Comparison of ENCODE assay signal across 11 mouse cellular contexts in the genomic region with DNA sequence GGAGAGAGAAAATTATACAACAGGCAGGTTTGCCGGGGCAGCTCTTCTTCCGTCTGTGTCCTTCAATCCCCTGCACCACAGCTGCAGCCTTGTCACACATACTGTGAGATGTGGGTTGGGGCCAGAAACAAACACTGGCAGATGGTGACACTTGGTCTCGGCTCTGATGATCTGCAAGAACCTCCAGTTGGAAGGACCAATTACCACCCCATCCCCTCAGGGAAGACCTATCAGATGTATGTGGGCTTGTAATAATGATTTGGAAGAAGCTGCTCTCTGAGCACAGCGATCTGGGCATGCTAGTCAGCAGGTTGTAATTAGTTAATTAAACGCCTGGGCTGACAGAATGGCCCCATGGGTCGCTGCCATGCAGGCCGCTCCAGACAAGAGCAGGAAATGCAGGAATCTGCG. TPM values are rescaled to one million over a fixed set of nuclear protein-coding genes. Genes with fewer than 3 reads are reported as not detected.
DNase-seq lines count a peak whose midpoint lies in the region; ATAC-seq and TF ChIP-seq lines count a peak whose summit lies in the region.
"Had no signal": no experiment of that assay in that cellular context is flagged by ENCODE, and none has a peak within 500 bp of the region (broad histone marks: within the 10 kb centered on the region; RNA-seq: fewer than 3 reads in every experiment).

No protein-coding gene starts in this region.

- no peak for TF ChIP-seq CTCF in midbrain, postnatal 0 days (IDR thresholded peaks at IDR 0.05)
- TF ChIP-seq CTCF in lung, postnatal 0 days (IDR thresholded peaks at IDR 0.05), result no peak

- 0 out of 2 replicates have a peak overlapping the region, but pooled peaks have one; percentile 21 for H3K27ac ChIP-seq in embryonic facial prominence, embryonic 14.5 days (replicated peaks; ENCODE audit: low read depth, low read length)
- H3K27ac ChIP-seq in hindbrain, embryonic 16.5 days (ENCODE audit: low read depth, low read length), result peak overlapping the region; percentile 41; the same call in 1 of the 2 replicates
- no peak overlapping the region for H3K27ac ChIP-seq in midbrain, postnatal 0 days (ENCODE audit: low read depth, low read length)
- H3K27ac ChIP-seq in lung, postnatal 0 days (ENCODE audit: low read length), result no peak overlapping the region

- no peaks in the 10 kb centered on the region for H3K27me3 ChIP-seq in embryonic facial prominence, embryonic 14.5 days (replicated peaks; ENCODE audit: control insufficient read depth, insufficient read depth, low read length)
- H3K27me3 ChIP-seq in hindbrain, embryonic 16.5 days (replicated peaks; ENCODE audit: control insufficient read depth, insufficient read depth, low read length), result no peaks in the 10 kb centered on the region
- no peaks in the 10 kb centered on the region for H3K27me3 ChIP-seq in midbrain, postnatal 0 days (ENCODE audit: insufficient read depth, low read length)
- H3K27me3 ChIP-seq in lung, postnatal 0 days (replicated peaks; ENCODE audit: insufficient read depth, low read length), result no peaks in the 10 kb centered on the region

- TF ChIP-seq EP300 in lung, postnatal 0 days (IDR thresholded peaks at IDR 0.05), result no peak

- H3K36me3 ChIP-seq in embryonic facial prominence, embryonic 14.5 days (ENCODE audit: control insufficient read depth, insufficient read depth, low read length), result no peaks in the 10 kb centered on the region
- no peaks in the 10 kb centered on the region for H3K36me3 ChIP-seq in hindbrain, embryonic 16.5 days (ENCODE audit: control insufficient read depth, insufficient read depth, low read length)
- H3K36me3 ChIP-seq in midbrain, postnatal 0 days (ENCODE audit: insufficient read depth, low read length), result no peaks in the 10 kb centered on the region
- no peaks in the 10 kb centered on the region for H3K36me3 ChIP-seq in lung, postnatal 0 days (ENCODE audit: insufficient read depth, low read length)

- no peak overlapping the region for H3K4me3 ChIP-seq in embryonic facial prominence, embryonic 14.5 days (ENCODE audit: low read depth, low read length)
- no peak overlapping the region for H3K4me3 ChIP-seq in hindbrain, embryonic 16.5 days (ENCODE audit: low read length)
- no peak overlapping the region for H3K4me3 ChIP-seq in midbrain, postnatal 0 days (ENCODE audit: low read depth, low read length)
- H3K4me3 ChIP-seq in lung, postnatal 0 days (ENCODE audit: low read depth, low read length), result no peak overlapping the region

- peak overlapping the region; percentile 34; the same call in 1 of the 2 replicates for H3K9ac ChIP-seq in embryonic facial prominence, embryonic 14.5 days (ENCODE audit: low read depth, low read length)
- H3K9ac ChIP-seq in hindbrain, embryonic 16.5 days (ENCODE audit: low read depth, low read length), result no peak overlapping the region
- H3K9ac ChIP-seq in midbrain, postnatal 0 days (replicated peaks; ENCODE audit: low read length, poor library complexity, severe bottlenecking), result no peak overlapping the region
- H3K9ac ChIP-seq in lung, postnatal 0 days (replicated peaks; ENCODE audit: low read depth), result no peak overlapping the region

- ATAC-seq in embryonic facial prominence, embryonic 14.5 days (ENCODE audit: low read depth), result peak; percentile 76
- ATAC-seq in hindbrain, embryonic 16.5 days, result peak; percentile 88
- ATAC-seq in midbrain, postnatal 0 days (ENCODE audit: low FRiP score), result peak; percentile 81
- ATAC-seq in lung, postnatal 0 days, result no peak
- ATAC-seq in erythroblast, adult 5-6 weeks (replicated peaks; ENCODE audit: low FRiP score, poor library complexity, severe bottlenecking), result no peak

- no peaks in the 10 kb centered on the region for H3K9me3 ChIP-seq in embryonic facial prominence, embryonic 14.5 days (ENCODE audit: control insufficient read depth, low read length)
- no peaks in the 10 kb centered on the region for H3K9me3 ChIP-seq in hindbrain, embryonic 16.5 days (ENCODE audit: control insufficient read depth, low read length)
- H3K9me3 ChIP-seq in midbrain, postnatal 0 days (ENCODE audit: low read length), result no peaks in the 10 kb centered on the region
- no peaks in the 10 kb centered on the region for H3K9me3 ChIP-seq in lung, postnatal 0 days (ENCODE audit: low read length)

- 13% methylated on average over 8 of the region's 8 CpGs for WGBS in embryonic facial prominence, embryonic 14.5 days
- 10% methylated on average over 8 of the region's 8 CpGs for WGBS in hindbrain, embryonic 16.5 days
- 21% methylated on average over 8 of the region's 8 CpGs for WGBS in midbrain, postnatal 0 days
- 44% methylated on average over 8 of the region's 8 CpGs for WGBS in lung, postnatal 0 days

- DNase-seq in cerebellum, adult 9-10 months, result peak; percentile 43
- peak; percentile 67 for DNase-seq in embryonic facial prominence, embryonic 14.5 days (ENCODE audit: low spot score)
- DNase-seq in midbrain, postnatal 0 days (ENCODE audit: low spot score), result peak; percentile 92
- DNase-seq in lung, postnatal 0 days (ENCODE audit: low spot score), result no peak
- no peak for DNase-seq in adrenal gland, postnatal 10 days
- no peak for DNase-seq in spleen, adult 12 weeks (ENCODE audit: low spot score)

- H3K4me2 ChIP-seq in embryonic facial prominence, embryonic 14.5 days (ENCODE audit: low read depth, low read length), result 0 out of 2 replicates have a peak overlapping the region, but pooled peaks have one; percentile 12
- H3K4me2 ChIP-seq in hindbrain, embryonic 16.5 days (ENCODE audit: low read length), result no peak overlapping the region; the same call in 1 of the 2 replicates
- H3K4me2 ChIP-seq in midbrain, postnatal 0 days (ENCODE audit: low read depth, low read length, poor library complexity, severe bottlenecking), result no peak overlapping the region
- H3K4me2 ChIP-seq in lung, postnatal 0 days (replicated peaks; ENCODE audit: low read depth, low read length), result no peak overlapping the region

- peaks cover 11% of the 10 kb centered on the region for H3K4me1 ChIP-seq in embryonic facial prominence, embryonic 14.5 days (ENCODE audit: control insufficient read depth, insufficient read depth, low read length)
- peaks cover 12% of the 10 kb centered on the region for H3K4me1 ChIP-seq in hindbrain, embryonic 16.5 days (ENCODE audit: control insufficient read depth, insufficient read depth, low read depth, low read length)
- H3K4me1 ChIP-seq in midbrain, postnatal 0 days (ENCODE audit: insufficient read depth, low read length), result no peaks in the 10 kb centered on the region
- H3K4me1 ChIP-seq in lung, postnatal 0 days (ENCODE audit: insufficient read depth, low read depth, low read length), result no peaks in the 10 kb centered on the region

RNA-seq across cellular contexts. Expression of gene Gm3448, which starts 47.3 kb away (rescaled TPM):
- polyA plus RNA-seq in embryonic facial prominence, embryonic 14.5 days (2014; fragmentation: Nextera tagmentation; extraction: Ambion mirVana), result 2.4 and 2.8 TPM in 2 replicates
- 3.1 and 3.7 TPM in 2 replicates for polyA plus RNA-seq in hindbrain, embryonic 16.5 days (2015; fragmentation: Nextera tagmentation; extraction: Ambion mirVana)
- 0.99 and 5.1 TPM in 2 replicates for total RNA-seq in midbrain, postnatal 0 days (2014; rRNA removed)
- polyA plus RNA-seq in midbrain, postnatal 0 days (2015; fragmentation: Nextera tagmentation; extraction: Ambion mirVana), result 0.98 and 3.1 TPM in 2 replicates
- polyA plus RNA-seq in lung, postnatal 0 days (2015; fragmentation: Nextera tagmentation; extraction: Ambion mirVana), result 4.4 and 5.0 TPM in 2 replicates
- 1.0 TPM in 1 of 2 replicates, not detected in the other for total RNA-seq in erythroblast, adult 5-6 weeks (2015; ENCODE audit: low replicate concordance)
- total RNA-seq in erythroblast, adult 5-6 weeks (2017; ENCODE audit: low replicate concordance), result 2.4 and 4.8 TPM in 2 replicates
- total RNA-seq in adrenal gland, postnatal 10 days (2021), result 1 to 10 TPM; 3.7 to 7.0 TPM

RNA-seq across cellular contexts. Expression of gene Tcte3, which starts 47.3 kb away (rescaled TPM):
- not detected in 2 replicates for polyA plus RNA-seq in embryonic facial prominence, embryonic 14.5 days (2014; fragmentation: Nextera tagmentation; extraction: Ambion mirVana)
- 0.80 and 0.96 TPM in 2 replicates for polyA plus RNA-seq in hindbrain, embryonic 16.5 days (2015; fragmentation: Nextera tagmentation; extraction: Ambion mirVana)
- not detected in 2 replicates for total RNA-seq in midbrain, postnatal 0 days (2014; rRNA removed)
- not detected in 2 replicates for polyA plus RNA-seq in midbrain, postnatal 0 days (2015; fragmentation: Nextera tagmentation; extraction: Ambion mirVana)
- 1.1 and 1.2 TPM in 2 replicates for polyA plus RNA-seq in lung, postnatal 0 days (2015; fragmentation: Nextera tagmentation; extraction: Ambion mirVana)
- total RNA-seq in erythroblast, adult 5-6 weeks (2015; ENCODE audit: low replicate concordance), result not detected in 2 replicates
- total RNA-seq in erythroblast, adult 5-6 weeks (2017; ENCODE audit: low replicate concordance), result not detected in 2 replicates
- total RNA-seq in adrenal gland, postnatal 10 days (2021), result 1 to 10 TPM; 2.0 to 3.6 TPM
- total RNA-seq: granulocyte monocyte progenitor cell, adult 5-6 weeks had no signal
- polyA plus RNA-seq: adrenal gland, adult 2 months; spleen, adult 2 months had no signal

RNA-seq across cellular contexts. Expression of gene Ermard, which starts 47.6 kb away (rescaled TPM):
- polyA plus RNA-seq in embryonic facial prominence, embryonic 14.5 days (2014; fragmentation: Nextera tagmentation; extraction: Ambion mirVana), result 49.7 and 54.8 TPM in 2 replicates
- 76.3 and 76.8 TPM in 2 replicates for polyA plus RNA-seq in hindbrain, embryonic 16.5 days (2015; fragmentation: Nextera tagmentation; extraction: Ambion mirVana)
- total RNA-seq in midbrain, postnatal 0 days (2014; rRNA removed), result 38.4 and 45.2 TPM in 2 replicates
- 42.9 and 58.9 TPM in 2 replicates for polyA plus RNA-seq in midbrain, postnatal 0 days (2015; fragmentation: Nextera tagmentation; extraction: Ambion mirVana)
- polyA plus RNA-seq in lung, postnatal 0 days (2015; fragmentation: Nextera tagmentation; extraction: Ambion mirVana), result 49.6 and 59.4 TPM in 2 replicates
- 35.0 and 43.1 TPM in 2 replicates for total RNA-seq in erythroblast, adult 5-6 weeks (2015; ENCODE audit: low replicate concordance)
- total RNA-seq in erythroblast, adult 5-6 weeks (2017; ENCODE audit: low replicate concordance), result 17.9 and 28.6 TPM in 2 replicates
- 10 to 100 TPM; 38.5 to 60.9 TPM for total RNA-seq in adrenal gland, postnatal 10 days (2021)

Comparison
In these comparisons a context has a peak if more than half of its experiments do, and no peak if none do; other contexts are left out.
1. DNase-seq: peak in cerebellum, adult 9-10 months (single experiment), embryonic facial prominence, embryonic 14.5 days (single experiment) and midbrain, postnatal 0 days (single experiment); none in lung, postnatal 0 days (single experiment), adrenal gland, postnatal 10 days (single experiment) and spleen, adult 12 weeks (single experiment).
2. ATAC-seq: peak in embryonic facial prominence, embryonic 14.5 days (single experiment), hindbrain, embryonic 16.5 days (single experiment) and midbrain, postnatal 0 days (single experiment); none in lung, postnatal 0 days (single experiment) and erythroblast, adult 5-6 weeks (single experiment).
3. H3K27ac ChIP-seq: peak in embryonic facial prominence, embryonic 14.5 days (single experiment) and hindbrain, embryonic 16.5 days (single experiment); none in midbrain, postnatal 0 days (single experiment) and lung, postnatal 0 days (single experiment).